Mouse (Mus musculus): ENCODE measurements at regions not wholly inside any gene's neighbourhood (a gene's known extent, or its start where the extent isn't known, plus 50 kb on each side); places are given as distances from the start of the nearest gene placed in this dataset.

GRCm38 (mm10) chr8:31314692-31315358, 2113.7 kb upstream of the 5930422O12Rik start:
- DNase-seq = no peak

GRCm38 (mm10) chr8:31315359-31315705, 2113.2 kb upstream of the 5930422O12Rik start:
- DNase-seq = no peak

GRCm38 (mm10) chr8:31333545-31334297, 2094.8 kb upstream of the 5930422O12Rik start:
- DNase-seq = no peak

DNA sequence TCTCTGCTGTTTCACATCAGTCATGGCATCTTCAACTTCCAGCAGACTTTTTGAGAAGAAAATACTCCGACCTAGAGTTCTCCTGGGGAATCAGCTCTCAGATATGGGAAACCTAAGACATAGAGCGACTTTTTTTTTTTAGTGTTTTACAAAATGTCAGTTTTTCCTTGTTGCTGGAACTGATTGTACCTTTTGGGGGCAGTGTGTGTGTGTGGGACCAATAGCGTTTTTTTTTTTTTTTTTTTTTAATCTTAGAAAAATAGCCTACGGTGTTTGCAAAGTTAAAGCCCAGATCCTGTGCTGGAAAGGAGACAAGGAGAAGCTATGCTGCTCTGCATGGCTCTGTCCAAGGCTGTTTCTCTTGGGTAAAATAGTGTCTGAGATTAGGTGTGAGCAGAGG, 2080.0 kb upstream of the 5930422O12Rik start:
- DNase-seq = no peak

- no peak for DNase-seq
Measured at GRCm38 (mm10) chr8:31369636-31370035, 2058.9 kb upstream of the 5930422O12Rik start.

DNA sequence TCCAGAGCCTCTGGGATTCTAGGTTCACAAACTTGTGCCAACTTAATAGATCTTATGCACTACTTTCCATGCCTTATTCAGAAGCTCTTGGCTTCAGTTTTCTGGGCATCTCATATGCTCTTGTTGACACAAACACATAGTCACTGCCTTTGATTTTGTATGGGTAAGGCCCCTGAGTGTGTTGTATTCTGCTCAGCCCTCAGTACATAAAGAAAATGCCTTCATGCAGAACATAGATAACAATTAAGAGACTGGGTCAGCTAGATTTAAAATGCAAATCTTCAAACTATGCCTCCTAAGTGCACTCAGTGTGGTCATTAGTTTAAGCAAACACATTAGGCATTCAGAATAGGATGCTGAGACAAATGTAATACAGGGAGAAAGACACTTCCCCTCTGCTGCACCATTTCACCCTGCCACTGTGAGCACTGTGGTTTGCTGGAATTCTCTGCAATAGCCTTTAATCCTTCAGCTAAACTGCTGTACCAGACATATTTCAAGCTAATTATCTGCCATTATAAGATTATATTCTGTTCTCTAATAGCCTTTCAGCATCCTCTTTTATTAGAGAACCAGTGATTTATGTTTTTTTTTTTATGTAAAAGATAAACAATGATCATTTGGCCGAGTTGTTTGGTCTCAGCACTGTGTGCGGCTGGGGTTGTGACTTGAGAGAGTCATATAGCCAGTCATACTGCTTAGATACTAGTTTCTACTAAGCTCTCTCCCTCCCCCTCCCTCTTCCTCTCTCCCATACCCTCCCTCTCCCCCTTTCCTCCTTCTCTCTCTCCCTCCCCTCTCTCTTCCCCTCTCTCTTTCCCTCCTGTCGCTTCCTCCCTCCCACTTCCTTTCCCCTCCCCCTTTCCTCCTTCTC, 2058.1 kb upstream of the 5930422O12Rik start:
- DNase-seq = no peak

DNA sequence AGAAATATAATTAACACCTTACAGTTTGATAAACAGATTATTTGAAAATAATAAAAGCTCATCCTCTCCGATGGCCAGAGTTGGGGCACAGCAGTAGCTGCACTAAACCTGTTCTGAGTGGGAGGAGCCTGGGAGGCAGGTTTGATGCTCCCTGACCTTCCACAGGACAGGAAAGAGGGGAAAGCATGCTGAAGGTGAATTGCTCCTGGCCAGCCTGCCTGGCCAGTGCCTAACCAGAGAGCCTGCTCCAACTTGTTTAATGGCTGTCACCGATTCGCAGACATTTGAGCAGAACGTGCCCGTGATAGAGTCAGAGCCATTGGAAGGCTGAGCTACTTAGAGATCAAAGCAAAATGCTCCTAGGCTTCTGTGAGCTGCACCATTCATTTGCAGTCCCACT, 2056.9 kb upstream of the 5930422O12Rik start:
- DNase-seq = no peak

DNA sequence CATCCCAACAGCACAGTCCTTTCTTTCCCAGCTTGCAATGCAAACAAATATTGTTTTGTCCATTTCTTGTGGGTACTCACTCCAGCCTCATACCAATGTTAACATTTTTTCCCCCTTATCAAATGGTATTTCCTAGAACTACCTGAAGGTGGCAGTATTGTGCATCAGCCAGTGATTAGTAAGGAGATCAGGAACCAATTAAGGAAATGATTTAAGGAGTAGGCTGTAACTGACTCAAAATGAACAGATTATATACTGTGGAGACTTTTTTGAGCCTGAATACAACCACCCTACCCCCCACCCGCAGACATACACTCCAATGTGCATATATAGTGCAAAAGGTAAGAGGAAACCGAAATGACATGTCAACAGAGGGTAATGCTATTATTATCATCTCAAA, 2056.1 kb upstream of the 5930422O12Rik start:
- no peak for DNase-seq

- DNase-seq = peak; percentile 6
Measured at GRCm38 (mm10) chr8:31373140-31373787, 2055.2 kb upstream of the 5930422O12Rik start.

DNA sequence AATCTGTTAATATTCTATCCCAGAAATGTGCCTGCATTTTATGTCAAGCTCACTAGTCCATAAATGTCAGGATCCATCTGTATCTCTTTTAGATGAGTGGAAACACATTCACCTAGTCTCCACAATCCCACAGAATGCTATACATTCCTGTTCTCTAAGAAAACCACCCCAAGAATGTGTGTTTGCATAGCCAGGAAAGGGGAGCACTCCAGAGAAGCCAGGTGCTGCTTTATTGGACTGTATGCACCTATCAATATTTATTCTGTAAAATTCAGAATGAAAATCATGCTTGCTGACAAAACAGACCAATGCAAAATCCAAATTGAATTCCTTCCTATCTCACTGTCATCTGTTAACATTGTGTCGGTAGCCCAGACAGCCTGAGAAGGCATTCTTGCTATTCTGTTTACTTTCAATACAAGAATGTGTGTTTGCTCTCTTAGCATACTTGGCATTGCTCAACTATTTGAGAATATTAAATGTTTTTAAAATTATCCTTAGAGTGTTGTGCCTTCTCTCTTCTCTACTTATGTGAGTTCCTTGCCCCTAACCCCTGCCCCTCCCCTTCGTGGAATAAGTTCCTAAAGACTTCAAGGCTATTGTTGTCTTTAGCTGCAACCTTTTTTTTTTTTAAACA, 2050.7 kb upstream of the 5930422O12Rik start:
- no peak for DNase-seq

DNA sequence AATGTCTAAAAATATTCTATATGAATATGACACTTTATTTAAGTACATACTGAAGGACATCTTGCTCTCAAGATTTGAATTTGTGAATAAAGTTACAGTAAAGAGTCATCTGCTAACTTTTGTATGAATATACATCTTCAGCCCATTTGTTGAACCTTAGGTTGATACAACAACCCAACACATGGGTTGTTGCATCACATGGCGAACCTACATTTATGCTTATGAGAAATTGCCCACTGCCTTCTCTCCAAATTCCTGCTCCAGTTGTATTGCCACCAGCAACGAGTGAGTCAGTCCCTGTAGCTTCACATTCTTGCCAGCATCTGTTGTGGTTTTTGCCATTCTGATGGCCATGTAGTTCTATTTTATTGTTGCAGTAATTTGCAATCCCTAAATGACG, 2023.7 kb upstream of the 5930422O12Rik start:
- no peak for DNase-seq

DNA sequence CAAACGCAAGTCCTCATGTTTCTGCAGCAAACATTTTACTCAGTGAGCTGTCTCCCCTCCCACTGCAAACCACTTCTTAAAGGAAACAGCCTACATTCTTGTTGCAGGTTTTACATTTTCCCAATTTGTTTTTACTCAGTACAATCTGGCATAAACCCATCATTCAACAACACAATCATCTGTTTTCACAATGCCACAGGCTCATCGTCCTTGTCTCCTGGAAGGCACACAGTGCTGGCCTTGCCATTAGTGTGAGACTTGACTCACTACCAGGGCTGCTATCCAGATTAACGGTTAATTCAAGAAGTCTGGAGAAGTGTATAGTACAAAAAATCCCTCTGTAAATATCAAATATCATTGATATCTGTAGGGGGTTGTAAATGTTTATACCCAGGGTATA, 2006.3 kb upstream of the 5930422O12Rik start:
- no peak for DNase-seq

- no peak for DNase-seq
Measured at GRCm38 (mm10) chr8:31427706-31428105, 2000.8 kb upstream of the 5930422O12Rik start.

- no peak for DNase-seq
Measured at GRCm38 (mm10) chr8:31436445-31437191, 1991.9 kb upstream of the 5930422O12Rik start.

GRCm38 (mm10) chr8:31444834-31445233, 1983.7 kb upstream of the 5930422O12Rik start:
- DNase-seq = no peak

GRCm38 (mm10) chr8:31447984-31448383, 1980.5 kb upstream of the 5930422O12Rik start:
- DNase-seq = no peak

- DNase-seq = no peak
Measured at GRCm38 (mm10) chr8:31454736-31455391, 1973.6 kb upstream of the 5930422O12Rik start.

- peak; percentile 9 for DNase-seq
Measured at GRCm38 (mm10) chr8:31460349-31460748, 1968.2 kb upstream of the 5930422O12Rik start.

Data from lung, postnatal 10 days (tissue).